Comparison of ENCODE assay signal across 14 mouse cellular contexts in genomic region chr10:8250005-8250404, GRCm38 (mm10).
"Had no signal": no experiment of that assay in that cellular context is flagged by ENCODE, and none has a peak within 500 bp of the region (broad histone marks: within the 10 kb centered on the region; RNA-seq: fewer than 3 reads in every experiment).

No protein-coding gene starts in this region.

- DNase-seq: lung, adult 18-20 months; lung, embryonic 14.5 days; lung, postnatal 10 days; lung, postnatal 4 days; midbrain, embryonic 14.5 days; retina, postnatal 1 day; right cerebral cortex, adult 18-20 months; right cerebral cortex, postnatal 25 days; right cerebral cortex, postnatal 4 days; spleen, adult 18-20 months; thymus, adult 18-20 months; thymus, postnatal 14 days; thymus, postnatal 36 days had no signal

- ATAC-seq: midbrain, embryonic 16.5 days had no signal
